Mouse (Mus musculus) urinary bladder, adult 2 months (tissue): ENCODE results near the gene Gm11937. TPM values are rescaled to one million over a fixed set of nuclear protein-coding genes. Genes with fewer than 3 reads are reported as not detected.
"Not testable (repeated sequence)": the region's sequence is repeated elsewhere in the genome, so short reads cannot be mapped to it uniquely, and the experiment has no call there.

ENCODE experiments used
- DNase-seq: peaks from one replicate; pipeline ENCODE4 v3.0.0; 2022; ENCODE audit warnings: low spot score
- polyA plus RNA-seq: library from polyadenylated mRNA; depleted of rRNA; stranded (reverse); fragments of >200 nt; gene quantifications from 2 replicates; pipeline ENCODE4 v1.2.3, GENCODE M21; 2012; rRNA removed

Gene Gm11937
- not detected in 2 replicates for polyA plus RNA-seq

GRCm38 (mm10) chr11:99610089-99610488 is at the start of gene Gm11937:
Gm11937 (minus strand) TSS chr11:99610189.
- not testable (repeated sequence) for DNase-seq

GRCm38 (mm10) chr11:99659256-99659655 is 49.3 kb upstream of the Gm11937 start:
- no peak for DNase-seq

GRCm38 (mm10) chr11:99658467-99659010 is 48.5 kb upstream of the Gm11937 start, which contains the start of gene Gm11563:
Gm11563 (minus strand) TSS chr11:99658960.
- not testable (repeated sequence) for DNase-seq

DNA sequence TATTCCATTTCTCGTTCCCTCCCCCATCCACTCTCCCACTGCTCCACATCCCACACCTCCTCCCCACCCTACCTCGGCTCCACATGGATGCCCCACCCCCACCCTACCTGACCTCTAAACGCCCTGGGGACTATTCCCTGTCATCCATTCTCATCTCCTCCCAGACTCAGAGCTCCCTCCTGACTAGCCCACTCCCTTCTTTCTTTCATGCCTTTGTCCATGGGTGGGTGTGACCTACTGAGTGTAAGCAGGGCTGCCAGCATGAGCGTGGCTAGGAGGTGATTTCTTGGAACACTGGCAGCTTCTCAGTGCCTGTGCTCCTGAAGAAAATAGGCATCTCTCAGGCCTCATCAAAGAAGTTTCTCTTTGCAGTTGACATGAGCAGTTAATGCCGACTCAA is 47.1 kb upstream of the Gm11937 start:
- DNase-seq, result no peak

DNA sequence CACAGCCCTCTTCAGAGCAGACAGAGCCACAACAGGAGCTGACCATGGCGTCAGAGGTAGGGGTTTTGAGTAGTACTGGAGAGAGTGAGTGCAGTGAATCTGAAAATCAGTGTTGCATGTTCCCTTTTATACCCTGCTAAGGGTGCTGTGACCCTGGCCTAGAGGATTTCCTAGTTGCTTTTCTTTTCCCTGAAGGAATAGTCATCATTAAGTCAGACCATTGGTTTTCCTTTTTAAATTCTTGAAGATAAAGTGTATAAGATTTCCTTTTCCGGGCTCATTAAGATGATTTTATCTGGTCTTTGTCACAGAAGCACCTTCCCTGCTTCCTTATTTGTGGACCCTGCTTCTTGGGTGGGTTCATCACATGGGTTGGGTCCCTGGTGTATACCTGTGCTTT is 40.1 kb upstream of the Gm11937 start, which contains the start of gene Gm11555:
Gene Gm11555, minus strand, starts transcription at position 101 of the 400 bp plus-strand sequence.
- no peak for DNase-seq

DNA sequence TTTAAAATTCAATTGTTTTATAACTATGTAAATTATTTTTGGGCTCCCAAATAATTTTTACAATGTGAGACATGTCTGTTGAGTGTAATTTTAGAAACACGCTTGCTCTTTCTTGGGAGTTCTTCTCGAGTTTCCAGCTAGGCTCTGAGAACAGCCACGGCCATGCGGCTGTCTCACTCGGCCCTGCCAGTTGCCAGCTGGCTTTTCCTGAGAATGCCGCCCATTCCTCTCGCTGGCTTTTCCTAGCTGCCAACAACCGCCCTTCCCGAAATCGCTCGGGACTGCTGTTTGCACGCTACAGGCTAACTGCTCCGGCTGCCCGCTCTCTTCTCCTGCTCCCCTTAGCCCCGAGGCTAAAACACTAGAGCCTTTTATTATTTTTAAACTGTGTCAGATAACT is 36.5 kb upstream of the Gm11937 start:
- DNase-seq, result no peak

GRCm38 (mm10) chr11:99644351-99644750 is 34.4 kb upstream of the Gm11937 start:
- DNase-seq, result no peak

DNA sequence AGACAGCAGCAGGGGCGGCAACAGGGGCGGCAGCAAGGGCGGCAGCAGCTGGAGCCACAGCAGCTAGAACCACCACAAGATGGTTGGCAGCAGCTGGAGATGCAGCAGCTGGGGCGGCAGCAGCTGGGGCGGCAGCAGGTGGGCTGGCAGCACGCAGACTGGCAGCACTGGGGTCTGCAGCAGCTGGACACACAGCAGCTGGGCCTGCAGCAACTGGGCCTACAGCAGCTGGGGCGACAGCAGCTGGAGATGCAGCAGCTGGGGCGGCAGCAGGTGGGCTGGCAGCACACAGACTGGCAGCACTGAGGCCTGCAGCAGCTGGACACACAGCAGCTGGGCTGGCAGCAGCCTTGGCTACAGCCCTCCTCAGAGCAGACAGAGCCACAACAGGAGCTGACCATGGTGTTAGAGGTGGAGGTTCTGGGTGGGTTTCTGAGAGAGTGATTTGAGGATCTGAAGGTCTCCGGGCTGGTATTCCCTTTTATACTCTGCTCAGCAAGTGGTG is 33.7 kb upstream of the Gm11937 start, which contains the start of gene Krtap4-7:
Gene Krtap4-7, minus strand, starts transcription at position 455 of the 505 bp plus-strand sequence.
- DNase-seq, result not testable (repeated sequence)

DNA sequence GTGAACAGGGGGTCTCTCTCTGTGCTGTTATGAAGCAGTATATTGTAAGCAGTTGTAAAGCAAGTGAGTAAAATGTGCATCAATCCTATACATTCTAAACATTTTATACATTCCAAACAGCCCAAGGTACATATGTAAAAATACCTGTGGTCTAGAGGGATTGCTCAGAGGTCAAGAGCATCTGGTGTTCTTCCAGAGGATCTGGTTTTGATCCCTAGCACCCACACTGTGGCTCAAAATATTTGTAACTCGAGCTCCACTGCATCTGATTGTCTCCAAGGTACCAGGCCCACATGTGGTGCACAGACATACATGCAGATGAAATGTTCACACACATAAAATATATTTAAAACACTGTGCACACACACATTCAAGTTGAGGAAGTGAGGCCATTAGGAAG is 30.9 kb upstream of the Gm11937 start:
- no peak for DNase-seq

- DNase-seq, result no peak
These were observed 27.1 kb upstream of the Gm11937 start for GRCm38 (mm10) chr11:99637086-99637485.

- no peak for DNase-seq
These were observed 24.7 kb upstream of the Gm11937 start, which contains the start of gene Krtap4-2 for GRCm38 (mm10) chr11:99634653-99635134. Krtap4-2 (minus strand) TSS chr11:99635084.

- DNase-seq, result no peak
These were observed 23.3 kb upstream of the Gm11937 start for GRCm38 (mm10) chr11:99633293-99633692.

DNA sequence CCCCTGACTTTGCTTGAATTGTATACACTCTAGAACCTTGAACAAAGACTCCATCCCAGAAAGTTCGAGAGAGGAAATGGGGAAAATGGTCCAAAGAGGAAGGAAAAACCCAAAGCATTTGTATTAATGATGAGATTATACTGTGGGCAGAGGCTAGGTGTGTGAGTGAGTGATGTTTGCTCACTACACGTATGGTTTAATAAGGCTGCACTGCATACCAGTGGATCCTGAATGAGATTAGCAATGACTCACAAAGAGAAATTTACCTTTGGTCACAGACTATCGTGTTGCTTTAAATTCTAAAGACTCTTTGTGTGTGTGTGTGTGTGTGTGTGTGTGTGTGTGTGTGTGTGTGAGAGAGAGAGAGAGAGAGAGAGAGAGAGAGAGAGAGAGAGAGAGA is 20.9 kb upstream of the Gm11937 start:
- no peak for DNase-seq

DNA sequence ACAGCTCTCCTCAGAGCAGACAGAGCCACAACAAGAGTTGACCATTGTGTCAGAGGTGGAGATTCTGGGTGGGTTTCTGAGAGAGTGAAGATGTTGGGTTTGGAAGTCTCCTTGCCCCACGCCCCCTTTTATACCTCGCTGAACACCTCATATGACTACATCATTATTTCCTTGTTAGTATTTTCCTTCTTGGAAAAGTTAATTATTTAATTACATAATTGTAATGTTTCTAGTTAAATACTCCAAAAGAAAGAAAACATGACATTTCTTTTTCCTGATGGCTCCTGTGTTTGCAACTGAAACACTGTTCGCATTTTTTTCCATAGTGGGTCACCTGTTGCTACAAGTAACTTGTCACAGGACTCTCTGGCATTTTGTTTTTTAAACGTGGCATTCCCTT is 18.1 kb upstream of the Gm11937 start, which contains the start of gene Krtap4-1:
Gene Krtap4-1, minus strand, starts transcription at position 101 of the 400 bp plus-strand sequence.
- no peak for DNase-seq

GRCm38 (mm10) chr11:99620335-99620734 is 10.3 kb upstream of the Gm11937 start, which contains the start of gene Gm11562:
Gm11562 (minus strand) TSS chr11:99620435.
- DNase-seq, result no peak

- no peak for DNase-seq
These were observed 4.9 kb upstream of the Gm11937 start, which contains the start of gene Krtap2-4 for GRCm38 (mm10) chr11:99614796-99615363. Krtap2-4 (minus strand) TSS chr11:99614846.

DNA sequence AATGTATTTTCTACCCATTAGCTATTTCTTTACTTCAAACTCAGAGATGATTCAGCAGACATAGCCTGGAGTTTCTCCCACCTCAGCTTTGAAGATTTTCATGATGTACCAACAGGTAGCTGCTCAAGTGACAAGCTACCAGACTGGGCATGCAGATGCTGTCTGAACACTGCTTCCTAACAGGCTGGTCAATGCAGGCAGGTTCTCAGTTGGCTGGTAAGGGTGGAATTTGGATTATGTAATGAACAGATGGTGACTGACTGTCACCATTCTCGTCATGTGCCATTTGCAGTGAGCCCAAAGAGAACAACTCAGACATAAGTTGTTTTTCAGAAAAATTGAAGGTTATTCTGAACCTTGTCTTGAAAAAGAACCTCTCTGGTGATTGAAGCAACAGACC is 863 bp downstream of the Gm11937 start:
- no peak for DNase-seq

- not testable (repeated sequence) for DNase-seq
These were observed 6.8 kb downstream of the Gm11937 start, which contains the start of gene Gm11938 for GRCm38 (mm10) chr11:99603208-99603607. Gm11938 (minus strand) TSS chr11:99603308.

GRCm38 (mm10) chr11:99597742-99598141 is 12.2 kb downstream of the Gm11937 start, which contains the start of gene Krtap9-3:
Krtap9-3 (minus strand) TSS chr11:99598105.
- not testable (repeated sequence) for DNase-seq

GRCm38 (mm10) chr11:99590981-99591380 is 19.0 kb downstream of the Gm11937 start, which contains the start of gene Krtap1-3:
Krtap1-3 (minus strand) TSS chr11:99591339.
- DNase-seq, result no peak

DNA sequence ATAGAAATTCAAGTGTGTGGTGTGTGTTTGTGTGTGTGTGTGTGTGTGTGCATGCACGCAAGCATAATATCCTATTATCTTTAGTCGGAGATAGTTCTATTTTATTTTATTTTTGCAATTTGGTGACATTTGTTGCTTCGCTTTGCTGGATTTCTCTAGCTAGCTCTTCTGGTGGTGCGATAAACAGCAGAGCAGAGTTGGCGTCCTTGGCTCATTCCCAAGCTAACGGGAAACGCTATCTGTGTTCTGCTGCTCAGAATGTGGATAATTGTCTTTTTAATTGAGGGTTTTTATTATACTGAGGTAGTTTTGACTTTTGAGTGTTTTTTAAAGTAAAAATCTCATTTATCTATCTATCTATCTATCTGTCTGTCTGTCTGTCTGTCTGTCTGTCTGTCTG is 24.9 kb downstream of the Gm11937 start:
- DNase-seq, result no peak

DNA sequence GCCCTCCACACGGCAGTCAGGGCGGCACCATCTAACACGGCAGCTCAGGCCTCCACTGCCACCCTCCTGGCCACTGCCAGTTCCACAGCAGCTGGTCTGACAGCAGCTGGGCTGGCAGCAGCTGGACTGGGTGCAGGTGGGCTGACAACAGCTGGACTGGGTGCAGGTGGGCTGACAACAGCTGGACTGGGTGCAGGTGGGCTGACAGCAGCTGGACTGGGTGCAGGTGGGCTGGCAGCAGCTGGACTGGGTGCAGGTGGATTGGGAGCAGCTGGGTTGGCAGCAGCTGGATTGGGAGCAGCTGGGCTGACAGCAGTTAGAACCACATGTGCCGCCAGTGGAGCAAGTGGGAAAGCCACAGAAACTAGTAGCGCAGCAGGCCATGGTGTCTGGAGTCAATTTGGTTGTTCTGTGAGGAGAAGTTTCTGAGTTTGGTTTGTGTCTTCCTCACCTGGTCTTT is 26.7 kb downstream of the Gm11937 start, which contains the start of gene Krtap1-4:
Gene Krtap1-4, minus strand, starts transcription at position 410 of the 460 bp plus-strand sequence.
- no peak for DNase-seq
